In genomic region chr14:31434426-31434825, GRCm38 (mm10) we compare ENCODE assay signal across 7 mouse cellular contexts. TPM values are rescaled to one million over a fixed set of nuclear protein-coding genes. Genes with fewer than 3 reads are reported as not detected.
DNase-seq lines count a peak whose midpoint lies in the region; ATAC-seq and TF ChIP-seq lines count a peak whose summit lies in the region.

No protein-coding gene starts in this region.

- no peaks in the 10 kb centered on the region for H3K27me3 ChIP-seq in forebrain, embryonic 13.5 days
- no peaks in the 10 kb centered on the region for H3K27me3 ChIP-seq in kidney, postnatal 0 days (ENCODE audit: insufficient read depth, low read length)
- peaks cover 7% of the 10 kb centered on the region for H3K27me3 ChIP-seq in neural tube, embryonic 13.5 days

- H3K4me3 ChIP-seq in left cerebral cortex, adult 2 months = peak overlapping the region; percentile 92
- peak overlapping the region; percentile 65 for H3K4me3 ChIP-seq in forebrain, embryonic 13.5 days
- peak overlapping the region; percentile 86 for H3K4me3 ChIP-seq in kidney, postnatal 0 days (replicated peaks; ENCODE audit: low read depth, low read length)
- peak overlapping the region; percentile 70 for H3K4me3 ChIP-seq in neural tube, embryonic 13.5 days

- 68% methylated on average over 5 of the region's 5 CpGs for WGBS in forebrain, embryonic 13.5 days
- WGBS in kidney, postnatal 0 days = 30% methylated on average over 5 of the region's 5 CpGs
- 47% methylated on average over 5 of the region's 5 CpGs for WGBS in neural tube, embryonic 13.5 days

- H3K9me3 ChIP-seq in forebrain, embryonic 13.5 days (replicated peaks) = no peaks in the 10 kb centered on the region
- H3K9me3 ChIP-seq in kidney, postnatal 0 days (replicated peaks; ENCODE audit: low read length) = no peaks in the 10 kb centered on the region
- H3K9me3 ChIP-seq in neural tube, embryonic 13.5 days = no peaks in the 10 kb centered on the region

- H3K27ac ChIP-seq in left cerebral cortex, adult 2 months = peak overlapping the region; percentile 93; the same call in 1 of the 2 replicates
- H3K27ac ChIP-seq in forebrain, embryonic 13.5 days = no peak overlapping the region
- peak overlapping the region; percentile 58 for H3K27ac ChIP-seq in kidney, postnatal 0 days
- H3K27ac ChIP-seq in neural tube, embryonic 13.5 days (replicated peaks) = 0 out of 2 replicates have a peak overlapping the region, but pooled peaks have one; percentile 40

- peaks cover 25% of the 10 kb centered on the region for H3K4me1 ChIP-seq in forebrain, embryonic 13.5 days
- H3K4me1 ChIP-seq in kidney, postnatal 0 days (replicated peaks; ENCODE audit: insufficient read depth, low read length) = peaks cover 22% of the 10 kb centered on the region
- peaks cover 31% of the 10 kb centered on the region for H3K4me1 ChIP-seq in neural tube, embryonic 13.5 days (replicated peaks)

- peak overlapping the region; percentile 85 for H3K4me2 ChIP-seq in forebrain, embryonic 13.5 days
- H3K4me2 ChIP-seq in kidney, postnatal 0 days (ENCODE audit: low read length) = peak overlapping the region; percentile 98
- peak overlapping the region; percentile 71 for H3K4me2 ChIP-seq in neural tube, embryonic 13.5 days

- DNase-seq in left cerebral cortex, adult 2 months (ENCODE audit: extremely low spot score in 1 of 2, low spot score in 2 of 2) = no peak
- DNase-seq in left cerebral cortex, adult 9 months (ENCODE audit: low spot score in 2 of 2) = no peak
- DNase-seq in kidney, postnatal 0 days (ENCODE audit: low spot score) = no peak
- no peak for DNase-seq in spleen, adult 18-20 months

- no peak for ATAC-seq in forebrain, embryonic 13.5 days
- no peak for ATAC-seq in kidney, postnatal 0 days (replicated peaks; ENCODE audit: low FRiP score, low read depth)
- ATAC-seq in neural tube, embryonic 13.5 days (ENCODE audit: low read depth) = no peak
- ATAC-seq in frontal cortex, adult (ENCODE audit: low TSS enrichment) = no peak

- TF ChIP-seq CTCF in left cerebral cortex, adult 2 months (IDR thresholded peaks at IDR 0.05) = no peak
- TF ChIP-seq CTCF in kidney, postnatal 0 days (IDR thresholded peaks at IDR 0.05; ENCODE audit: low read depth) = no peak

- intact Hi-C loops in left cerebral cortex, adult 2 months (cut with DNase I) = no loop called here

- H3K9ac ChIP-seq in forebrain, embryonic 13.5 days = peak overlapping the region; percentile 31; the same call in 1 of the 2 replicates
- H3K9ac ChIP-seq in kidney, postnatal 0 days (ENCODE audit: low read depth, low read length) = 0 out of 2 replicates have a peak overlapping the region, but pooled peaks have one; percentile 13
- peak overlapping the region; percentile 88 for H3K9ac ChIP-seq in neural tube, embryonic 13.5 days

- 0 out of 2 replicates have a peak, but pooled peaks cover 4% of the 10 kb centered on the region for H3K36me3 ChIP-seq in forebrain, embryonic 13.5 days (ENCODE audit: poor library complexity, severe bottlenecking)
- H3K36me3 ChIP-seq in kidney, postnatal 0 days (ENCODE audit: insufficient read depth, low read length) = no peaks in the 10 kb centered on the region
- peaks cover 18% of the 10 kb centered on the region for H3K36me3 ChIP-seq in neural tube, embryonic 13.5 days

RNA-seq across cellular contexts. Expression of gene Sh3bp5, which starts 1.5 kb away (rescaled TPM):
- total RNA-seq in left cerebral cortex, adult 2 months (2021) = 10 to 100 TPM; 63.5 to 65.4 TPM
- polyA plus RNA-seq in forebrain, embryonic 13.5 days (2015; fragmentation: Nextera tagmentation; extraction: Ambion mirVana) = 66.9 and 75.0 TPM in 2 replicates
- polyA plus RNA-seq in kidney, postnatal 0 days (2015; fragmentation: Nextera tagmentation; extraction: Ambion mirVana) = 45.2 and 46.8 TPM in 2 replicates
- polyA plus RNA-seq in neural tube, embryonic 13.5 days (2015; fragmentation: Nextera tagmentation; extraction: Ambion mirVana) = 134 and 139 TPM in 2 replicates

RNA-seq across cellular contexts. Expression of gene Eaf1, which starts 59.8 kb away (rescaled TPM):
- total RNA-seq in left cerebral cortex, adult 2 months (2021) = 10 to 100 TPM; 12.7 to 15.1 TPM
- 13.9 and 14.4 TPM in 2 replicates for polyA plus RNA-seq in forebrain, embryonic 13.5 days (2015; fragmentation: Nextera tagmentation; extraction: Ambion mirVana)
- polyA plus RNA-seq in kidney, postnatal 0 days (2015; fragmentation: Nextera tagmentation; extraction: Ambion mirVana) = 14.9 and 16.0 TPM in 2 replicates
- 11.0 and 12.5 TPM in 2 replicates for polyA plus RNA-seq in neural tube, embryonic 13.5 days (2015; fragmentation: Nextera tagmentation; extraction: Ambion mirVana)

Comparison
In these comparisons a context has a peak if more than half of its experiments do, and no peak if none do; other contexts are left out.
1. H3K9ac ChIP-seq: peak in every context shown above with its lines; median percentile 88 in neural tube, embryonic 13.5 days; 31 in forebrain, embryonic 13.5 days; 13 in kidney, postnatal 0 days.